Mouse (Mus musculus) thymus, adult 18-20 months (tissue): Measurements from ENCODE around the gene Krtap31-1.
"Not testable (repeated sequence)": the region's sequence is repeated elsewhere in the genome, so short reads cannot be mapped to it uniquely, and the experiment has no call there.

ENCODE experiments used
- DNase-seq, 2 experiments: peaks; one replicate each; pipeline ENCODE4 v3.0.0; 2022; ENCODE audit warnings: mixed read lengths in 2 of 2

Krtap31-1 gene

GRCm38 (mm10) chr11:99907620-99908019, at the start of gene Krtap31-1:
TSS of gene Krtap31-1 (plus strand) at chr11:99907920.
- DNase-seq: no peak

- no peak for DNase-seq
These were observed 49.0 kb upstream of the Krtap31-1 start for GRCm38 (mm10) chr11:99858761-99859160.

- DNase-seq: not testable (repeated sequence)
These were observed 43.5 kb upstream of the Krtap31-1 start, which contains the start of gene Gm11559 for GRCm38 (mm10) chr11:99864176-99864575. TSS of gene Gm11559 (plus strand) at chr11:99864476.

GRCm38 (mm10) chr11:99873089-99873488, 34.6 kb upstream of the Krtap31-1 start, which contains the start of gene Krtap9-1:
TSS of gene Krtap9-1 (plus strand) at chr11:99873389.
- not testable (repeated sequence) for DNase-seq

- DNase-seq: not testable (repeated sequence)
These were observed 28.8 kb upstream of the Krtap31-1 start, which contains the start of gene Gm11567 for GRCm38 (mm10) chr11:99878887-99879286. TSS of gene Gm11567 (plus strand) at chr11:99879187.

GRCm38 (mm10) chr11:99914451-99914850, 6.7 kb downstream of the Krtap31-1 start, which contains the start of gene Gm11565:
TSS of gene Gm11565 (plus strand) at chr11:99914751.
- DNase-seq: no peak

GRCm38 (mm10) chr11:99935991-99936390, 28.3 kb downstream of the Krtap31-1 start, which contains the start of gene Krtap31-2:
TSS of gene Krtap31-2 (plus strand) at chr11:99936291.
- DNase-seq: no peak

GRCm38 (mm10) chr11:99937751-99938264, 30.1 kb downstream of the Krtap31-1 start:
- DNase-seq: no peak

GRCm38 (mm10) chr11:99948175-99948574, 40.5 kb downstream of the Krtap31-1 start, which contains the start of gene Krtap9-5:
TSS of gene Krtap9-5 (plus strand) at chr11:99948475.
- no peak for DNase-seq
